Mouse (Mus musculus) lung, adult 10 weeks (tissue): ENCODE results near the gene Casp8. TPM values are rescaled to one million over a fixed set of nuclear protein-coding genes. Genes with fewer than 3 reads are reported as not detected.

Source experiments
- polyA plus RNA-seq: library from polyadenylated mRNA; stranded (reverse); fragments of 350-450 nt; fragmentation: Illumina TruSeq; extraction: RNeasy Lipid Tissue Mini Kit (QIAGEN cat#74804); gene quantifications from one replicate; pipeline ENCODE4 v1.2.3, GENCODE M21; 2014; ENCODE audit warnings: low read depth, low replicate concordance; ENCODE audit not compliant: insufficient read depth

The Casp8 gene
- 19.7 TPM for polyA plus RNA-seq

DNA sequence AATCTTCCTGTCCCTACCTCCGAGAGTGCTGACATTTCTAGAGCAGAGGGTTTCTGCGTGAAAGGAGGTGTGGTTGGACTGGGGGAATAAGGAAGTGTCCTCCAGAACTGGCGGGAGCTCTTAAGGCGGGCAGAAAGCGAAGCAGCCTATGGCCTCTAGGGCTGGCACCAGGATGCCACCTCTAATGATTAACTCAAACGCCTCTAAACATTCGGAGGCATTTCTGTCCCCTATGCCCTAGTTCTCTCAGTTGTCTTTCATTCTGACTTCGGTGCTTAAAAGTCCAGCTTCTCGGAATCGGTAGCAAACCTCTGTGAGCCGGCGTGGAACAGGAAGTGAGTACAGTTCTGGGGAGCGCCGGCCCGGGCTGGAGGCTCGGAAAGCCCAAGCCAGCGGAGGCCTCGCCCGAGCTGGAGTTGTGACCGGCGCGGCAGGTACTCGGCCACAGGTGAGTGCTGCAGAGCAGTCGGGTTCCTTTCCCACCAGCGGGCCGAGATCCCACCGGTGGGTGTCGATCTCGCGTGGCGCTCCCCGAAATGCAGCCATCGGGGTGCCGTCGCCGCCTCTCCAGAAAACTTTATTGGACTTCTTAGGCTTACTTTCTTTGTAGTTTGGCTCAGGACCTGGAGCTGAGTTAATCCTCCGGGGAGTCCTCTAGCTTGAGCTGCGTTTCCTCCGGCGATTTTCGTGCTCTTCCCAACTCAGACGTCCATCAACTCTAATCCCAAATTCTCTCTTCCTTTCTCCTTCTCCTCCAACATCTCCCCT is at the start of gene Casp8:
TSS of gene Casp8 (plus strand) at position 84 of the 768 bp plus-strand sequence.

Other genes with a start within 250 kb of the Casp8 start
- 5.3 TPM for gene Fam126b, start 209.1 kb upstream of the Casp8 start, polyA plus RNA-seq
- 171 TPM for gene Ndufb3, start 209.0 kb upstream of the Casp8 start, polyA plus RNA-seq
- 0.15 TPM for gene Als2cr12, start 99.4 kb upstream of the Casp8 start, polyA plus RNA-seq
- 34.1 TPM for gene Cflar, start 83.9 kb upstream of the Casp8 start, polyA plus RNA-seq
- 16.9 TPM for gene Trak2, start 178.1 kb downstream of the Casp8 start, polyA plus RNA-seq
- 7.2 TPM for gene Stradb, start 178.1 kb downstream of the Casp8 start, polyA plus RNA-seq